Mouse (Mus musculus) bone marrow macrophage, adult 2 months (primary cell): ENCODE results near the gene Faf2.

Experiments
- CTCF ChIP-seq: IDR thresholded peaks from 2 replicates; pipeline ENCODE4 v1.5.1; 2012; ENCODE audit warnings: low read depth, mild to moderate bottlenecking, low read length, moderate library complexity
- POLR2A ChIP-seq: IDR thresholded peaks from 2 replicates; pipeline ENCODE4 v1.6.1; 2012; ENCODE audit warnings: mild to moderate bottlenecking, low read depth, low read length, borderline replicate concordance

GRCm38 (mm10) chr13:54574854-54575481, 46.6 kb upstream of the Faf2 start, which contains the start of gene Arl10:
- no peak for TF ChIP-seq POLR2A
- TF ChIP-seq CTCF: no peak
